Mouse (Mus musculus) stomach, postnatal 0 days (tissue): Measurements from ENCODE around the gene Mamstr. TPM values are rescaled to one million over a fixed set of nuclear protein-coding genes. Genes with fewer than 3 reads are reported as not detected.

ENCODE experiments used
- ATAC-seq: fragments of 200-750 bp; cut with Nextera tagmentation; 2 replicates; pipeline ENCODE4 v1.8.0; 2017; ENCODE audit not compliant: low FRiP score, low TSS enrichment
- DNase-seq: peaks from one replicate; pipeline ENCODE4 v3.0.0-alpha.2; 2016; ENCODE audit warnings: low spot score
- H3K27ac ChIP-seq: fragments of 300-500 bp; sonication (generic); replicated peaks from 2 replicates; pipeline ENCODE4 v1.5.1; 2014; ENCODE audit warnings: mild to moderate bottlenecking, control low read depth
- H3K27me3 ChIP-seq: fragments of 300-500 bp; sonication (generic); 2 replicates; pipeline ENCODE4 v1.6.1; 2014; ENCODE audit warnings: low read length; ENCODE audit not compliant: control insufficient read depth, insufficient read depth
- H3K36me3 ChIP-seq: fragments of 300-500 bp; sonication (generic); 2 replicates; pipeline ENCODE4 v1.6.1; 2014; ENCODE audit warnings: low read length, mixed read lengths; ENCODE audit not compliant: control insufficient read depth, insufficient read depth
- H3K4me1 ChIP-seq: fragments of 300-500 bp; sonication (generic); replicated peaks from 2 replicates; pipeline ENCODE4 v1.6.1; 2014; ENCODE audit warnings: antibody characterized with exemption; ENCODE audit not compliant: control insufficient read depth, insufficient read depth
- H3K4me2 ChIP-seq: fragments of 300-500 bp; sonication (generic); replicated peaks from 2 replicates; pipeline ENCODE4 v1.6.1; 2014; ENCODE audit warnings: low read depth, mild to moderate bottlenecking, control low read depth, moderate library complexity
- H3K4me3 ChIP-seq: fragments of 300-500 bp; sonication (generic); 2 replicates; pipeline ENCODE4 v1.5.1; 2014; ENCODE audit warnings: low read depth, low read length, control low read depth
- H3K9ac ChIP-seq: fragments of 300-500 bp; sonication (generic); 2 replicates; pipeline ENCODE4 v1.6.1; 2014; ENCODE audit warnings: mild to moderate bottlenecking, low read length, control low read depth, mixed read lengths
- H3K9me3 ChIP-seq: fragments of 300-500 bp; sonication (generic); 2 replicates; pipeline ENCODE4 v1.6.1; 2016; ENCODE audit warnings: low read length; ENCODE audit not compliant: control insufficient read depth
- CTCF ChIP-seq: IDR thresholded peaks from 2 replicates; pipeline ENCODE4 v1.5.1; 2016; ENCODE audit warnings: antibody characterized with exemption, low read depth, mild to moderate bottlenecking, moderate library complexity
- EP300 ChIP-seq: optimal IDR thresholded peaks from 2 replicates; pipeline ENCODE3; 2016; ENCODE audit warnings: antibody characterized with exemption
- WGBS: fragments of 180-500 bp; shearing (Covaris S2); extraction: QIAGEN DNeasy Blood & Tissue Kit; methylation state at CpG from one replicate; pipeline ENCODE4 v1.1.7; 2014; 5-methylcytosine and 5-hydroxymethylcytosine counted together
- polyA plus RNA-seq: library from polyadenylated mRNA; unstranded; fragments of >200 nt; fragmentation: Nextera tagmentation; extraction: Ambion mirVana; gene quantifications from 2 replicates; pipeline ENCODE4 v1.2.1, GENCODE M21; 2015

Gene Mamstr
- polyA plus RNA-seq, 1 experiment from 2014 or later, result 4.6 TPM

DNA sequence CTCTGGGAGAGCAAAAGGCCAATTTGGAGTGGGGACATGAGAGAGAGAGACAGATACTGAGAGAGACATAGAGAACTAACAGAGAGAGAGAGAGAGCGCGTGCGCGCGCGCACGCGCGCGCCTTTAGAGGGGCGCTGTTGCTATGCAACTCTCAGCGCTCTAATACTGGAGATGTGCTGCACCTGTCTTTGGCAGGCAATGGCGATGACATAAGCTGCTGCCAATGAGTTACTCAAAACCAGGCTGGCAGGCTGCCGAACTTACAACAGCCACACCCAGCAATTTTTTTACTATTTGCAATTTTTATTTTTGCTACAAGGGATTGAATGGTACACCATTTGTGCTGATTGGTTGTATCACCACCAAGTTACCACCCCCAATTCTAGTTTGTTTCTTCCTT is 28.0 kb downstream of the Mamstr start:
- peaks cover 2% of the 10 kb centered on the region; the same call in 1 of the 2 replicates for H3K4me1 ChIP-seq
- no peak overlapping the region for H3K27ac ChIP-seq
- H3K9ac ChIP-seq, result no peak overlapping the region
- ATAC-seq, result no peak
- TF ChIP-seq EP300 (no peak), CTCF (no peak)
- H3K4me2 ChIP-seq, result no peak overlapping the region
- no peaks in the 10 kb centered on the region for H3K27me3 ChIP-seq
- WGBS, result 60% methylated on average over 14 of the region's 14 CpGs
- DNase-seq, result peak; percentile 53
- no peaks in the 10 kb centered on the region for H3K36me3 ChIP-seq
- H3K9me3 ChIP-seq, result no peaks in the 10 kb centered on the region
- H3K4me3 ChIP-seq, result no peak overlapping the region

DNA sequence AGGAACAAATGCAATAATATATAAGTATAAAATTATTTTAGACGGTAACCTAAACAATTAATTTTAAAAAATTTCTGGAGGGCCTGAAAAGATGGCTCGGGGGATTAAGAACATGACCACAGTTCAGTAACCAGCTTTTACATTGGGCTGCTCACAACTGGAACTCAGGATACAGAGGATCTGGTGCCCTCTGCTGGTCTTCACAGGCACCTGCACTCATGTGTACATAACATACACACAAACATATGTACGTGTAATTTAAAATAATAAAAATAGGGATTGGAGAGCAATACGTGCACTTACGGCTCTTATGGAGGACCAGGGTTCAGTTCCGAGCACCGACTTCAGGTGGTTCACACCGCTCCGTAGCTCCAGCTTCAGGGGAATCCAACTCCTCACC is 29.1 kb downstream of the Mamstr start:
- Histone ChIP-seq H3K27ac (no peak overlapping the region), H3K4me1 (peaks cover 2% of the 10 kb centered on the region; the same call in 1 of the 2 replicates), H3K27me3 (no peaks in the 10 kb centered on the region), H3K9me3 (no peaks in the 10 kb centered on the region), H3K4me3 (no peak overlapping the region), H3K9ac (no peak overlapping the region), H3K36me3 (no peaks in the 10 kb centered on the region), H3K4me2 (no peak overlapping the region)
- DNase-seq (no peak), ATAC-seq (no peak)
- WGBS, result 96% methylated on average over 9 of the region's 9 CpGs
- TF ChIP-seq EP300 (no peak), CTCF (peak; percentile 56)

DNA sequence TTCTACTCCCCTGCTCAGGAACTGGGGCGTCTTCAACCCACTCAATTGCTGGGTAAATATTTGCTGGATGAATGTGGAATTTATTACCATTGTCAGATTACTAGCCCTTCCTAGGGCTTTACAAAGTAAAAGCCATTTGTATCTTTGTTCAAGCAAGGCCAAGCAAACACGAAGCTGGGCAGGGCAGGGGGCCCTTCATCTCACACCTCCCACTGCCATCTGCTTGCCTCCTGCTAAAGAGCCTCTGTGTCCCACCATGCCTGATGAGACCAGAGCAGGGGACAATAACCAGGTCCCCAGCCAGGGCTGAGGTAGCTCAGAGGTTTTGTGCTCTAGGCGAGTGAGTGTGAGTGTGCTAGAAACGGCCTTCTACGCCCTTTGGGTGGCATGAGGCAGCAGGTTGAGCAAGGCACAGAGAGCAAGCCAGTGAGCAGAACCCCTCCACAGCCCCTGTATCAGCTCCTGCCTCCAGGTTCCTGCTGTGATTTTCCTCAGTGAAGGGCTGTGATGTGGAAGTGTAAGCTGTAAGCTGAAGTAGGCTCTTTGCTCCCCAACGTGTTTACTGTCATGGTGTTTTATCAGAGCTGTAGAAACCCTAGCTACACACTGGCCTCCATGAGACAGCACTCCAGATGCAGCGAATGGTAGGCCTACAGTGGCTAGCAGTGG is 38.0 kb downstream of the Mamstr start:
- H3K4me3 ChIP-seq, result no peak overlapping the region
- H3K4me2 ChIP-seq, result no peak overlapping the region
- H3K27me3 ChIP-seq, result no peaks in the 10 kb centered on the region
- H3K9ac ChIP-seq, result no peak overlapping the region
- no peaks in the 10 kb centered on the region for H3K36me3 ChIP-seq
- H3K27ac ChIP-seq, result peak overlapping the region; percentile 81
- ATAC-seq (no peak), DNase-seq (peak; percentile 64)
- TF ChIP-seq EP300 (no peak), CTCF (no peak)
- 45% methylated on average over 7 of the region's 7 CpGs for WGBS
- no peaks in the 10 kb centered on the region for H3K9me3 ChIP-seq
- H3K4me1 ChIP-seq, result no peaks in the 10 kb centered on the region

GRCm38 (mm10) chr7:45678513-45678912 is 38.7 kb downstream of the Mamstr start:
- H3K9me3 ChIP-seq, result no peaks in the 10 kb centered on the region
- ATAC-seq, result 0 out of 2 replicates have a peak, but pooled peaks have one; percentile 2
- peak overlapping the region; percentile 81 for H3K27ac ChIP-seq
- H3K4me1 ChIP-seq, result no peaks in the 10 kb centered on the region
- TF ChIP-seq CTCF (no peak), EP300 (no peak)
- H3K27me3 ChIP-seq, result no peaks in the 10 kb centered on the region
- 75% methylated on average over 14 of the region's 14 CpGs for WGBS
- H3K36me3 ChIP-seq, result no peaks in the 10 kb centered on the region
- no peak overlapping the region for H3K9ac ChIP-seq
- peak; percentile 58 for DNase-seq
- H3K4me3 ChIP-seq, result no peak overlapping the region
- H3K4me2 ChIP-seq, result no peak overlapping the region

GRCm38 (mm10) chr7:45679966-45680621 is 40.3 kb downstream of the Mamstr start:
- Histone ChIP-seq H3K4me3 (no peak overlapping the region), H3K9me3 (no peaks in the 10 kb centered on the region), H3K27ac (peak overlapping the region; percentile 79), H3K9ac (no peak overlapping the region), H3K36me3 (no peaks in the 10 kb centered on the region), H3K4me1 (no peaks in the 10 kb centered on the region; the same call in 1 of the 2 replicates), H3K27me3 (no peaks in the 10 kb centered on the region), H3K4me2 (no peak overlapping the region)
- no peak for TF ChIP-seq EP300
- no peak for TF ChIP-seq CTCF
- ATAC-seq (peak; percentile 82), DNase-seq (peak; percentile 77)
- WGBS, result 47% methylated on average over 14 of the region's 14 CpGs
